14 mouse cellular contexts compared by ENCODE assay signal in genomic region chr9:75193858-75194257, GRCm38 (mm10). TPM values are rescaled to one million over a fixed set of nuclear protein-coding genes. Genes with fewer than 3 reads are reported as not detected.
A peak's percentile ranks its signal among the peaks of the same experiment; 100 is the strongest.
DNase-seq lines count a peak whose midpoint lies in the region; ATAC-seq lines count a peak whose summit lies in the region.
"Had no signal": no experiment of that assay in that cellular context is flagged by ENCODE, and none has a peak within 500 bp of the region (broad histone marks: within the 10 kb centered on the region; RNA-seq: fewer than 3 reads in every experiment).

No protein-coding gene starts in this region.

- no peak overlapping the region for H3K4me2 ChIP-seq in hindbrain, embryonic 13.5 days
- no peak overlapping the region for H3K4me2 ChIP-seq in hindbrain, embryonic 12.5 days (replicated peaks)
- no peak overlapping the region for H3K4me2 ChIP-seq in limb, embryonic 15.5 days
- H3K4me2 ChIP-seq: heart, embryonic 15.5 days; limb, embryonic 12.5 days; lung, embryonic 15.5 days; neural tube, embryonic 12.5 days had no signal

- H3K4me3 ChIP-seq in hindbrain, embryonic 13.5 days, result no peak overlapping the region
- no peak overlapping the region for H3K4me3 ChIP-seq in hindbrain, embryonic 12.5 days
- H3K4me3 ChIP-seq in limb, embryonic 15.5 days, result no peak overlapping the region
- H3K4me3 ChIP-seq: heart, embryonic 15.5 days; limb, embryonic 12.5 days; lung, embryonic 15.5 days; megakaryocyte, embryonic 14.5 days; neural tube, embryonic 12.5 days had no signal

- H3K36me3 ChIP-seq in hindbrain, embryonic 13.5 days, result peaks cover 49% of the 10 kb centered on the region
- H3K36me3 ChIP-seq in hindbrain, embryonic 12.5 days, result peaks cover 31% of the 10 kb centered on the region
- H3K36me3 ChIP-seq in limb, embryonic 15.5 days, result peaks cover 5% of the 10 kb centered on the region; the same call in 1 of the 2 replicates

- no peak for ATAC-seq in hindbrain, embryonic 13.5 days (ENCODE audit: low FRiP score)
- no peak for ATAC-seq in hindbrain, embryonic 12.5 days (ENCODE audit: low FRiP score)
- ATAC-seq in limb, embryonic 15.5 days (ENCODE audit: insufficient number of reproducible peaks, low FRiP score, low TSS enrichment, low read depth), result no peak
- ATAC-seq: intestine, postnatal 0 days had no signal

- H3K27me3 ChIP-seq in hindbrain, embryonic 13.5 days, result no peaks in the 10 kb centered on the region
- no peaks in the 10 kb centered on the region for H3K27me3 ChIP-seq in hindbrain, embryonic 12.5 days
- no peaks in the 10 kb centered on the region for H3K27me3 ChIP-seq in limb, embryonic 15.5 days
- H3K27me3 ChIP-seq: heart, embryonic 15.5 days; limb, embryonic 12.5 days; lung, embryonic 15.5 days; megakaryocyte, embryonic 14.5 days; neural tube, embryonic 12.5 days had no signal

- H3K27ac ChIP-seq in hindbrain, embryonic 13.5 days, result peak overlapping the region; percentile 26
- no peak overlapping the region for H3K27ac ChIP-seq in hindbrain, embryonic 12.5 days
- 0 out of 2 replicates have a peak overlapping the region, but pooled peaks have one; percentile 0 for H3K27ac ChIP-seq in limb, embryonic 15.5 days
- H3K27ac ChIP-seq: heart, embryonic 15.5 days; limb, embryonic 12.5 days; lung, embryonic 15.5 days; neural tube, embryonic 12.5 days had no signal

- no peaks in the 10 kb centered on the region; the same call in 1 of the 2 replicates for H3K4me1 ChIP-seq in hindbrain, embryonic 13.5 days (replicated peaks)
- H3K4me1 ChIP-seq in hindbrain, embryonic 12.5 days, result no peaks in the 10 kb centered on the region; the same call in 1 of the 2 replicates
- H3K4me1 ChIP-seq in limb, embryonic 15.5 days, result no peaks in the 10 kb centered on the region
- H3K4me1 ChIP-seq: limb, embryonic 12.5 days; lung, embryonic 15.5 days; neural tube, embryonic 12.5 days had no signal

- no peaks in the 10 kb centered on the region for H3K9me3 ChIP-seq in hindbrain, embryonic 13.5 days
- H3K9me3 ChIP-seq in hindbrain, embryonic 12.5 days (replicated peaks), result no peaks in the 10 kb centered on the region
- H3K9me3 ChIP-seq in limb, embryonic 15.5 days, result no peaks in the 10 kb centered on the region
- H3K9me3 ChIP-seq: heart, embryonic 15.5 days; limb, embryonic 12.5 days; lung, embryonic 15.5 days; megakaryocyte, embryonic 14.5 days; neural tube, embryonic 12.5 days had no signal

- 47% methylated on average over 4 of the region's 4 CpGs for WGBS in hindbrain, embryonic 13.5 days
- 47% methylated on average over 4 of the region's 4 CpGs for WGBS in hindbrain, embryonic 12.5 days
- WGBS in limb, embryonic 15.5 days, result 51% methylated on average over 4 of the region's 4 CpGs

- H3K9ac ChIP-seq in hindbrain, embryonic 13.5 days, result no peak overlapping the region
- no peak overlapping the region for H3K9ac ChIP-seq in hindbrain, embryonic 12.5 days
- H3K9ac ChIP-seq in limb, embryonic 15.5 days, result no peak overlapping the region
- H3K9ac ChIP-seq: heart, embryonic 15.5 days; limb, embryonic 12.5 days; lung, embryonic 15.5 days; neural tube, embryonic 12.5 days had no signal

- peak; percentile 19 to 35 for DNase-seq in cerebellum, postnatal 10 days
- DNase-seq in cerebellum, adult 11 months, result no peak
- peak; percentile 5 for DNase-seq in adipocyte (ENCODE audit: low spot score)
- DNase-seq in spleen, postnatal 10 days (ENCODE audit: low spot score in 2 of 2), result no peak
- DNase-seq in urinary bladder, postnatal 25 days (ENCODE audit: low spot score), result no peak

RNA-seq across cellular contexts. Expression of gene Myo5c, which starts 38.0 kb away (rescaled TPM):
- 0.36 and 0.42 TPM in 2 replicates for polyA plus RNA-seq in hindbrain, embryonic 13.5 days (2015; fragmentation: Nextera tagmentation; extraction: Ambion mirVana)
- 0.65 and 1.8 TPM in 2 replicates for polyA plus RNA-seq in hindbrain, embryonic 12.5 days (2016; fragmentation: Nextera tagmentation; extraction: Ambion mirVana)
- polyA plus RNA-seq in limb, embryonic 15.5 days (2015; fragmentation: Nextera tagmentation; extraction: Ambion mirVana), result 0.28 and 0.43 TPM in 2 replicates

Comparison
In these comparisons a context has a peak if more than half of its experiments do, and no peak if none do; other contexts are left out.
1. DNase-seq: peak in cerebellum, postnatal 10 days (2 of 2) and adipocyte (single experiment); none in cerebellum, adult 11 months (single experiment), spleen, postnatal 10 days (0 of 2) and urinary bladder, postnatal 25 days (single experiment).